Mouse (Mus musculus): Measurements from ENCODE around the gene Grwd1. TPM values are rescaled to one million over a fixed set of nuclear protein-coding genes. Genes with fewer than 3 reads are reported as not detected.

Gene Grwd1
- total RNA-seq, 1 experiment from 2014 or later: 28.0 TPM

DNA sequence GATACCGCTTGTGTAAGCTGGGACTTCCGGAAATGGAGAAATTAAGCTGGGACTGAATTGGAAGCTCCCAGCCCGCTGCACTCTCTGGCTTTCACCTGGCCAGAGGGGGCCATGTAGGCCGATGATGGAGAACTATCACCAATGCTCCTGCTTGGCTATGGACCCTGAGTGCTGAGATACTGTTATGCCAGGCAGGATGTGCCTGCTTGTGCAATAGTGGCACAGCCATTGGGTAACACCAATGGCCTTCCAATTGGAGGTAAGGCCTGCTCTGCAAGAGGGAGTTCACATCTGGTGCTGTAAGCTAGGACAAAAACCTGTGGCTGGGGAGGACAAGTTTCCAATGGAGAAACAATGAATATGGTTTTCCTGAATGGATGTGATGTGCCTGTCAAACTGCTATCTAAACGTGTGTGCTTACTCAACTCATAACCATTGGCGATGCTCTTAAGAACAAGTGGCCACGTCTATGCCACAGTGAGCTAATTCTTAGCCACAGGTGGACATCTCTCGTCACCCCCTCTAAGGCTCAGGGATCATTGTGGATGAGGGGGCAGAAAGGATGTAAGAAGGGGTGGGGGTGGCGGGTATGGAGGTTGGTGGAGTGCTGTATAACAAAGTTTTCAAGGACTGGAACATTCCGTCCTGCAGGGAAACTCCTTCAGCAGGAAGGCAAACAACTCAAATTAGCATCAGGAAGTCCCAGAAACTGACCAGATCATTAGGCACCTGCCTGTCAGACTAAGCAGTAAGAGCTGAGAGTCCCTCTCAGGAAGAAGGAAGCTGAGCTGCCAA is 12.4 kb upstream of the Grwd1 start:
- no peak for DNase-seq

GRCm38 (mm10) chr7:45833924-45834323 is 3.2 kb upstream of the Grwd1 start:
- DNase-seq: no peak

DNA sequence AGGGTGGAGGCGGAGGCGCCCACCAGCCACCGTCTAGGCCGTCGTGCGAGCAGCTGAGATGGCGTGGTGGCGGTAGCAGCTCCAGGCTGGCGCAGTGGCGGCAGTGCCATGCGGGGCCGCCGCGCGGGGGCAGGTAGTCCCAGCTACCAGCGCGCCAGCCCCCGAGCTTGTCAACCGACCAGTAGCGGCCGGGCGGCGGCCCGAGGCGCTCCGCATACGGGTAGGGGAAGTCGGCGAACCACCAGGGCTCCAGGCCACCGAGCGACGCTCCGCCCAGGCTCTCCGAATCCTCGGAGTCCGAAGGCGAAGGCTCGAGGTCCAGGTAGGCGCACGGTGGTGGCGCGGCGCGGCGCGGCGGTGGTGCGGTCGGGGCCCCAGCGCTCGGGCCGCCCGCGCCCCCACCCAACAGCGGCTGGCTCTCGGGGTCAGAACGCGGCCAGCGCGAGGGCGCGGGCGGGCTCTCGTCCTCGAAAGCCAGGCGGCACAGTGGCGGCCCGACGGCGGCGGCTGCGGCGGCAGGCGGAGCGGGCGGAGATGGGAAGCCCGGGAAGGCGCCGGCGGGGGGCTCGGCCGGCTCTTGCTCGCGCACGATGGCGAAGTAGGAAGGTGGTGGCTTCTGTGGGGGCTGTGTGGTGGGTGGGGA is 2.5 kb upstream of the Grwd1 start:
- no peak for DNase-seq

- DNase-seq: no peak
Observed at GRCm38 (mm10) chr7:45832428-45832827, 1.7 kb upstream of the Grwd1 start.

DNA sequence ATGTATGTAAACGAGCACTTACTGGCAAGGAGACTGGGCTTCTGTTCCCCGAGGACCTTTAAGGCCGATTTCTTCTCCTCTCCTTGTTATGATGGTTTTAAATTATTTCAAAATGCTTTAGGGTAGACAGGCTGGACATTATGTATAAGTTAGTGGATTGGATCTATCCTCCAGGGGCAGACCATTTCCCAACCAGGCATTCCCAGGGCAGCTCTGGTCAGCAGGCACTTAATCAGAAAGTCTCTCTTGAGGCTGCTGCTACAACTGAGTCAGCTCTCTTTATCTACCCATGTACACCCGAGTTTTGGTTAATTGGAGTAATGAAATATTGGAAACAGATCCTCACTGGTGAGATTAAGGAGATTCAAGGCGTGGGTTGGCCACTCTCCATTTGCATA is 383 bp upstream of the Grwd1 start:
- DNase-seq: no peak

GRCm38 (mm10) chr7:45826631-45827030 is 4.1 kb downstream of the Grwd1 start:
- DNase-seq: no peak

- no peak for DNase-seq
Observed at GRCm38 (mm10) chr7:45824598-45824997, 6.1 kb downstream of the Grwd1 start, which contains the start of gene Kcnj14. TSS of gene Kcnj14 (minus strand) at chr7:45824782.

- DNase-seq: no peak
Observed at GRCm38 (mm10) chr7:45820913-45821312, 9.8 kb downstream of the Grwd1 start.

DNA sequence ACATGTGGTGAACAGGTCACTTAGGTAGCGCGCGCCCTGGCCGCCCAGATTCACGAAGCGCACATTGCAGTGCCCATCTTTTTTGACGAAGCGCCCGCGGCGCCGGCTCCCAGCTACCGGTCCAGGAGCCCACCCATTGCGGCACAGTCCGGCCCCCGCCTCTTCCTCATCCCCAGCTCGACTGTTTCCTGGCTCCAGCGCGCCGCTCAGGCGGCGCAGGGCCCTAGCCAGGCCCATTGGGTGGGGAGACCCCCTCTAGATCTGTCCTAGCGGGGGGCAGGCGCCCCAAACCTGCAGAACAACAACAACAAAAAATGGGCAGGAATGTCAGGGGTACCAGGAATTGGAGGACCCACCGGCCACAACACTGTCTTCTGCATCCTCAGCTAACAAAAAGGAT is 10.9 kb downstream of the Grwd1 start:
- no peak for DNase-seq

DNA sequence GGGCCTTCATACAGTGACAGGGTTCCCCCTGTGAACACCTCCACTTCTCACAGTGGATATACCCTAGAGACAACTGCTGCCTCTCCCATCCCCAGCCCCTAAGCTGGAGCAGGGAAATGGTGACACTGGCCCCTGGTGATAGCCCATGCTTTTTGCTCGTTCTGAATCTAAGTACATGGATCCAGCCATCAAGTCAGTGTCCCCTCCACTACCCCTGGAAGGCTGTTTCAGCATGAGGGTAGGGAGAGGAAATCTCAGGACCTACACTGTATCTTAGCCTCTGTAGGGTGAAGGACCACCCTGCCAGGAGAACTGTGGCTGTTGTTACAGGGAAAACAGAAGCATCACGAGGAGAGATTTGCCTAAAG is 14.8 kb downstream of the Grwd1 start:
- DNase-seq: no peak

GRCm38 (mm10) chr7:45815323-45815983 is 15.3 kb downstream of the Grwd1 start:
- no peak for DNase-seq

GRCm38 (mm10) chr7:45814841-45815240 is 15.9 kb downstream of the Grwd1 start:
- DNase-seq: no peak

DNA sequence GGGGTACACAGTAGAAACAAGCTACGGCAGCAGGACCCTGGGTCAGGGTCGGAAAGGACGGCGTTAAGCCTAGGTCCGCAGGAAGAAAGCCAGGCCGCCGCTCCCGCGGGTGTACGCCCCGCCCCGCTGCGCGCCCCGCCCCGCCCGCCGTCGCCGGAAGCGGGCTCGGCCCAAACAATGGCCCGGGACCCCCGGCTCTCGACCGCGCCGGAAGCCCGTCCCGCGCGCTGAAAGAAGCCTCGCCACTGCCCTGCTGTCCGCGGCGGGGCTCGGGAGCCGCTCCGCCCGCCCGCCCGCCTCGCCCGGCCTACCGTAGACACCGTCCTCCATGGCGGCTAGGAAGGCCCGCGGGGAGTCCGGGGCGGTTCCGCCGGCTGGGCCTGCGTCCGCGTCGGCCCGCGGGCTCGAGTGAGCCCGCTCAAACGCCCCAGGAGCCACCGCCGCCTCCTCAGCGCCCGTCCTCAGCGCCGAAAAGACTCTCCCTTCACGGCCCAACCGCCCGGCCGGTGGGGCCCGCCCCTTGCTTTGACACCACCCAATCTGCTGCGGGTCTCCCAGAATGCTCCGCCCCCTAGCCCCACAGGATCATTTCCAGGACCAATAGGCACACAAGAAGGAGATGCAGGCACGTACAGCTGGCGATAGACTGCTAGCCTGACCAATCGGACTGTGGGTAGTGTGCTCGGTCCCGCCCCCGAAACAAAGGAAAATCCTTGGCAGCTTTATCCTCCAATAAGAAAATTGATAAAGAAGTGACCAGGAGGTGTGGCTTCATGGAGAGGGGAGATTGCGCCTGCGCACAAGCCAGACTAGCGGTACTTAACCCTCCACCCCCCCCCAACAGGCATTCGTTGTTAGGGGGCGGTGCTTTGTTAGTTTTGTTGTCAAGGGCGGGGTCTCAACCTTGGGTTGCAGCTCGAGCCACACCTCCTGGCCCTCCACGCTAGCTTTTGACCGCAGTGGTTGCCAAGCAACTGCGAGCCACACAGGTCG is 16.7 kb downstream of the Grwd1 start, which contains the start of gene Cyth2:
TSS of gene Cyth2 (minus strand) at position 795 of the 993 bp plus-strand sequence.
- peak; percentile 99 for DNase-seq

DNA sequence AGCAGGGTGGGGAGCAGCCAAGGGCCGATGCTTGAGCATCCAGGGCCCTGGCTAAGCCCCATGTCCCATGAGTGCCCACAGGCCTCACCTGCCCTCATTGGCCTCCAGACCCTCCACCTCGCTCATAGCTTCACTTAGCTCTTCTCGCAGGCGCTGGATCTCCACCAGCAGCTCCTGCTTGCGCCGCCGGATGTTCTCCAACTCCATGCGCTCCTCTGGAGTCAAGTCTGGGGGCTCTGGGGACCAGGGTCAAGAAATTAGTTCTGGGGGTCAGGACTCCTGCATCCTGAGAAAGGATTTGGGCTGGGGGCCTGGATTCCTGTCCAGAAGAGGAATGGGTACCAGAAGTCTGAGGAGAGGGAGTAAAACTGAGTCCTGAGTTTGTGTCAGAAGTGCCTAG is 17.8 kb downstream of the Grwd1 start:
- DNase-seq: no peak

DNA sequence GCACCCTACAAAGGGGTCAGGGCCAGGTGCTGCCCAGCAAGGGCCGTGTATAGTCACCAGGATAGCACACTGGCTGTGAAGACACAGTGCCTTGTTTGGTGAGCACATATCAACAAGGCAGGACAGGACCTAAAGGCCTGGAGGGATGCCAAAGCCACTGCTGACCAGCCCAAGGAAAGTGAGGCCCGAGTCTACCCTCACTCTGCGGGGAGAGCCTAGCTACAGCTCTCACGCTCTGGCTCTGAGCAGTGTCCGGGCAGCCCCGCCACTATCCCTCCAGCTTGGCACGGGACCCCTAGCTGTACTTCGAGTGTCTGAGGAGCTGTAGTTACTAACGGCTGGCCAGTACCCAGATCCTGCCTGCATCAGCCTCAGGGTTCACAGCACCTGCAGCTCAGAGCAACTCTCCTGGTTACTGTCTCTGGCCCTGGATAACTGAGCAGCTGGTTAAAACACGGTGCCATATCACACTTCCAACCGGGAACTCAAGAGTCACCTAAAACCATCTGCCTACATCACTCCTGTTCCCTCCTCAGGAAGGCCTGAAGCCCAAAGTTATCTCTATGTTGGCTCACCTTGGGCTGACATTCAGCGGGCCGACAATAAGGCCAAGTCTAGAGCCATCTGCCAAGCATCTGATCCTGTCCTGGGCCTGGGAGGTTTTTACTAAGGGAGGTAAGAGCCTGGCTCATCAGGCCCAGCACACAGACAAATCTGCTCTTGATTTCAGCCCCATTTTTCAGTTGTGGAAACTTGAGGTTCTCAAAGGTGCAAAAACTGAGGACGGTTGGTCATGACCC is 21.3 kb downstream of the Grwd1 start:
- no peak for DNase-seq

- no peak for DNase-seq
Observed at GRCm38 (mm10) chr7:45808471-45808870, 22.3 kb downstream of the Grwd1 start.

- DNase-seq: no peak
Observed at GRCm38 (mm10) chr7:45805941-45806340, 24.8 kb downstream of the Grwd1 start.

- DNase-seq: peak; percentile 70
Observed at GRCm38 (mm10) chr7:45802551-45802950, 28.2 kb downstream of the Grwd1 start.

DNA sequence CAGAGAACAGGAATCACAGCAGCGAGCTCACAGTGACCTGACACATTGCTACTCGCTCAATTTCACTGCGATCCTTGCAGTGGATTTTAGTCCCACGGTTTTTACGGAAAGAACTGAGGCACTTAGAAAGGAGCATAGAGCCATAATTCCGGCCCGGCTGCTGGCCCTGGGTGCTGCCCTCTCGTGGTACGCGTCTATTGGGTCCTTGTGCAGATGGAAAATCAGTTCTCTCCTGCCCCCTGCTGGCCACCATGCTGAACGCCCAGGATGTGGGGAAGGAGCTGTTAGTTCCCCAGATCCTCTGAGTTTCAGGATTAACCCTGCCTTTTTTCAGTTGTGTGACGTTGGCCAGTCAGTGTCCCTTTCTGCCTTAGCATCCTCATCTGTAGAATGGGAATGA is 29.4 kb downstream of the Grwd1 start:
- peak; percentile 96 for DNase-seq

DNA sequence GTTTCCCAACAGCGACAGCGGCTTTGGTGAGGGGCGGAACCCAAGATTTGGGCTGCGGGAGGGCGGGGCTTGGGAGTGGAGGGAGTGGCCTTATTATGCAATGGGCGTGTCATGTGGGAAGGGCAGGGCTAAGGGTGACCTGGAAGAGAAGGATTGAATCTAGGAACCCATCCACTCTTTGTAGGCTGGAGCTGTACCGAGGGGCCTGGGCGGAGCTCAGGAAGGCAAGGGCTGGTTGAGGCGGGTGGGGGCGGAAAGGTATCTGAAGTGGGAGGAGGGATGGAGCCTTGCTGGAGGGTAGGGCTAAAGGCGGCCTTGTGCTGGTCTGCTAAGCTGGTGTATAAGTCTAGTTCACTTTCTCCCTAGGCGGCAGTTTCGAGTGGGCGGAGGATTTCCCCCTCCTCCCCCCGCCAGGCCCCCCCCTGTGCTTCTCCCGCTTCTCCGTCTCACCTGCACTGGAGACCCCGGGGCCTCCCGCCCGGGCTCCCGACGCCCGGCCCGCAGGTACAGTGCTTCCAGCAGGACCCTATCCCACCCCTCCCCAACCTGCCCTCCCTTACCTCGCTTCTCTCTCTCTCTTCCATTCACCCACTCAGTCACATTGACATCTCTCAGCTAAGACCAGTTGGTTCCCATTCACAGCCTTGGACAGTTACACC is 30.1 kb downstream of the Grwd1 start:
- peak; percentile 76 for DNase-seq

DNA sequence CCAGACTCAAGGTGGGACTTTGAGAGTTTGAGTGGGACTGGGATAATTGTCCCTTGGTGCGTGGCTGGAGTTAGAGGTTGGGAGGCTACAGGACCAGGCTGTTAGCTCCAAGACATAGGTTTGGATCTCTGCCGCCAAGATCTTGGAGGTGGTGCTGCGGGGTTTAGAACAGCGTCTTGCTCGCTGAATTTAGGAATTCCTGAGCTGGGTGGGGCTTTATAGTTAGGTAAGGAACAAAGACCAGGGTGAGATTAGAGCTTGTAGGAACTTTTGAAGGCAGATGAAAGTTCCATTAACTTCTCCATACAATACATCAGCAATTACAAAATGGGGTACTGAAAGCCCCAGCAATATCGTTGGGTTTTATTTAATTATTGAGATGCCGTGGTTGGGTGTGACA is 30.7 kb downstream of the Grwd1 start:
- no peak for DNase-seq
